Mouse (Mus musculus) cerebellum, adult 11-12 months (tissue): ENCODE measurements around the gene Zxdc.

ENCODE experiments used
- DNase-seq: peaks from one replicate; pipeline ENCODE4 v3.0.0; 2022

Zxdc gene

DNA sequence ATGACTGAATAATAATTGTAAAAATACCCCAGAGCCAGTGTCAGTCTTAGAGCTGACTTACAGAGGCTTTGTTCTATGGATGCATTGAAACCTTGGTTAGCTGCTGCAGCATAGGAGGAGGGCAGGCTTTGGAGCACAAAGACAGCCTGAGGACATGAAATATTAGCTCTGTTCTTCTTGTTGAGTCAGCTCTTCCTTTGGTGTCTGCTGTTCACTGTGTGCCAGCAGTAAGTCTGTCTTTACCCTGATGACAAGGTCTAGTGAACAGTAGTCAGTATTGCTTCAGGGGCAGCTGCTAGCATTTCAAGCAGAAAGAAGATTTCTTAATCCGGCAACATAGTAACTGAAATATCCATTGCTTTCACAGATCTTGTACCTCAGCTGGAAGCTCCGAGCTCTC lies 12.2 kb downstream of the Zxdc start:
- no peak for DNase-seq

DNA sequence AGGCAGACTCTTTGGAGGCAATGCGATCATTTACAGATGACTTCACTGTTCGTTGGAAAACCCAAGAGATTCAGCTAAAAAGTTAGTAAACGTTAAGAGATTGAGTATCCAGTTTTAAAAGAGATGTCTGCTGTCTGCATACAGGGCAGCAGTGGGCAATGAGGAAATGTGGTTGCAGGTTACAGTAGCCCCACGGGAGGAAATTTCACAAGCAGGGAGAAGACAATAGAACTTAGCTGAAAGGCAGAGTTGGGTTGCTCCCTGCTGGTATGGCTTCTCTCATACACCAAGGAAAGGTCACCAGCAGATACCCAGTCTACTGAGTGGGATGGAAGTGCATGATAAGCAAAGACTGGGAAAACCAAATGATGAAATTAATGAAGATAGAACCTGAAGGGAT lies 21.3 kb downstream of the Zxdc start:
- DNase-seq: no peak

DNA sequence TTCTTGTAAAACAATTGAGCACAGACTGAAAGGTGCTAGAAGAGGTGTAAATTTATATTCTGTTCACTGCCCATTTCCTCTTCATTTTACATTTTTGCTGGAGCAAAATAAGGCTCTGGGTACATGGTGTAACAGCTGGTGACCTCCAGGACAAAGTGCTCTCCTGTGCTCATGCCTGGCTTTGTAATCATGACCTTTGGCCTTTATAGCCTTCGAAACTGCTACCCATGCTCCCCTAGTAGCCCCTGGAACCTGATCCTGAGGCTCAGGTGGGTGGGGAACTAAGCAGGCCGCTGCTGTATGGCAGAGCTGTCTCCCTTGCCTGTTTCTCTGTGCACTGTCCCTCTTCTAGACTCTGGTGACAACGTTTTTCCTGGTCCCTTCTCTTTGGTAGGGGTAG lies 24.7 kb downstream of the Zxdc start:
- no peak for DNase-seq

DNA sequence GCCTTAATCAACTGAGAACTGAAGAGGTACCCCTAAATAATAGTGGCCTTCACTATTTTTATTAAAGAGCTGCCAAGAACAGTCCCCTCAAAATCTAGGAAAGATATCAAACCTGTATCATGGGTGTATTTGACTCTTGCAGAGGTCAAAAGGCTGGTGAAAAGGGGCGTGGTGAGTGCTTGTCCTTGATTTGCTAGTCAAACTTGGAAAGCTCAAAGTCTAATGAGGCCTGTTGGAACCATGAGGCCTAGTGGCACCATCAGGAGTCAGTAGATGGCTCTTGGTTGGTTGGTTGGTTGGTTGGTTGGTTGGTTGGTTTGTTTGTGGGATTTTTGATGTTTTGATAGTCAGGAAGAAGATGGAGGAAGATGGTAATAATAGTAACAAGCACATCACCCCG lies 26.5 kb downstream of the Zxdc start:
- DNase-seq: no peak

DNA sequence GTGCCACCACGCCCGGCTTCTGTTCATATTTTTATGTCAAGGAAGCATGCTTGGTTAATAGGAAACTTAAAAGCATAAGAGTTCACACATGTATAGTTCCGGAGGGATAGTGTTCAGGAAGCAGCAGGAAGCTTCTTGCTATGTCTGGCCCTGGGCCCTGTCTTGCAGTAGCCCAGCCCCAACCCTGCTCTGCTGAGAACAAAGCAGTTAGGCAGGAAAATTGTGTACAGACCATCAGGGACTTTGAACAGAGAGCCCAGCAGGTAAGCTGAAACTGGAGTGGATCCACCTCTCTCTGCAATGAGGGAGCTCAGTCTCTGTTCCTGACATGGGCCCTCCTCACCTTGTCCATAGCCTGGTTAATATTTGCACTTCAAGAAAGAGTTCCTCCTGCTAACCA lies 28.0 kb downstream of the Zxdc start:
- DNase-seq: no peak

GRCm38 (mm10) chr6:90408632-90409031 lies 39.3 kb downstream of the Zxdc start:
- DNase-seq: no peak

- DNase-seq: no peak
Measured at GRCm38 (mm10) chr6:90410972-90411371, 41.7 kb downstream of the Zxdc start.

DNA sequence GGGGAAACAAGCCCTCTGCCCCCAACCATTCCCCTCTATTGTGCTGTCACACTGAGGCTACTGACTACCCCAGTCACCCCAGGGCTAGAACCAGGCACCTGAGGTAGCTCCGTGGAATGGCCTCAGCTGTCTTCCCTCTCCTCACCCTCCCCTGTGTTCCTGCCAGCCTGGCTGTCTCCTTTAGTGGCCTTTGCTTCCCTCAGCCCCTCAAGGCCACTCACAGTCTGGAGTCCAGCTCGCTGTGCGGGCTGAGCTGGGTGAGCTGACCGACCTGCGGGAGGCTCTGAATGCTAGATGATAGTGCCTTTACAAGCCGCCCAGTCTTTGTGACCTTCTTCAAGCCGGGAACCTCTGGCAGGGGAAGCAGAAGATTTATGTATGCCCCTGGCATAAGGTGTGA lies 42.6 kb downstream of the Zxdc start:
- no peak for DNase-seq

GRCm38 (mm10) chr6:90422565-90422964 lies 53.3 kb downstream of the Zxdc start:
- peak; percentile 71 for DNase-seq

- no peak for DNase-seq
Measured at GRCm38 (mm10) chr6:90425361-90425760, 56.1 kb downstream of the Zxdc start.

DNA sequence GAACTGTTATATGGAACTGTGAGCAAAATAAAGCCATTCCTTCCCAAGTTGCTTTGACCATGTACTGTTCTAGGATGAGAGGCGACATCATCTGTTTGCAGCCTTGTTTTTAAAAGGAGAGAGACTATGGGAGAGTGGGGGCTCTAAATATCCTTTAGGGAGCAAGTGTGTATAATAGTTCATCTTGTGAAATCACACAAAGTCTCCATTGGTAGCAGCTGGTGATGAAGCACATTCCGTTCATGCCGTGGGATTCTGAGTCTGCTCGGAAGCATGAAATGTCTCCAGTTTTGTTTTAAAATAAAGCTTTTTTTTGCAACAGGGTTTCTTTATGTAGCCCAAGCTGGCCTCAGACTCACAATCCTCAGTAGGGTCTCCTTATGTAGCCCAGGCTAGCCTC lies 56.7 kb downstream of the Zxdc start:
- DNase-seq: no peak

GRCm38 (mm10) chr6:90428380-90428974 lies 59.2 kb downstream of the Zxdc start, which contains the start of gene Cfap100:
Gene Cfap100, minus strand, starts transcription at chr6:90428797.
- peak; percentile 64 for DNase-seq

DNA sequence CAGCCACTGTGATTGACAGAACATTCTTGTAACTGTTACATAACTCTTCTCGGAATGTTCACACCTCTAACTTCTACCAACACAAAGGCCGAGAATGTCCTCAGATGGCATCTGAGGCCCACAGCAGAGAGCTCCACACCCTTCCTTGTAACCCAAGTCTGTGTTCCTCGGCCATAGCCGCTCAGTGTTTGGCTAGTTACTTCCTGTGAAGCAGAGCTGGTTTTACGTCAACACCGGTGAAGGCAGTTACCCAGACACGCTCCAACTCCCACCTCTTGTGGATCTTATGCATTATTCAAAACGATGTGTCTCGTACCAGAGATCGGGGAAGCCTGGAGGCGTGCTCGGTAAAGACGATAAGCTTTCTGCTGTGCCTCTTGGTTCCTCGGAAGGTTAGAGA lies 60.6 kb downstream of the Zxdc start:
- DNase-seq: no peak

GRCm38 (mm10) chr6:90431487-90431886 lies 62.2 kb downstream of the Zxdc start:
- no peak for DNase-seq

DNA sequence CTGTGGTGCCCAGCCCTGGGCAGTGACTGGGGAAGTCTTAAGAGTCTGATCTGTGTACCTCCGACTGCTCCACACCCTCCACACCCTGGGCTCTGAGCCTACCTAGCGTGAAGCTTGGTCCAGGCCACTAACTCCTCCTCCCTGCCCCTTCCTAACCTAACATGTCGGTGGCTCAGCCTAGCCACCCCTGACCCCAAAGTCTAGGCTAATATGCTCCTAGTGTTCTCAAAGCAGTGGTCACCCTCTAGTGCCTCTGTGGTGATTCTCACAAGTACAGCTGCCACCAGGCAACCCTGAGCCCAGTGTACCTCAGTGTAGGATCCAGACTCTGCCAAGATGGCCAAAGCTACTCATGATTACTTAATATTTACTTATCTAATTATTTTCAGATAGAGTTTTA lies 65.4 kb downstream of the Zxdc start:
- no peak for DNase-seq

- DNase-seq: peak; percentile 81
Measured at GRCm38 (mm10) chr6:90435195-90435618, 65.9 kb downstream of the Zxdc start.

DNA sequence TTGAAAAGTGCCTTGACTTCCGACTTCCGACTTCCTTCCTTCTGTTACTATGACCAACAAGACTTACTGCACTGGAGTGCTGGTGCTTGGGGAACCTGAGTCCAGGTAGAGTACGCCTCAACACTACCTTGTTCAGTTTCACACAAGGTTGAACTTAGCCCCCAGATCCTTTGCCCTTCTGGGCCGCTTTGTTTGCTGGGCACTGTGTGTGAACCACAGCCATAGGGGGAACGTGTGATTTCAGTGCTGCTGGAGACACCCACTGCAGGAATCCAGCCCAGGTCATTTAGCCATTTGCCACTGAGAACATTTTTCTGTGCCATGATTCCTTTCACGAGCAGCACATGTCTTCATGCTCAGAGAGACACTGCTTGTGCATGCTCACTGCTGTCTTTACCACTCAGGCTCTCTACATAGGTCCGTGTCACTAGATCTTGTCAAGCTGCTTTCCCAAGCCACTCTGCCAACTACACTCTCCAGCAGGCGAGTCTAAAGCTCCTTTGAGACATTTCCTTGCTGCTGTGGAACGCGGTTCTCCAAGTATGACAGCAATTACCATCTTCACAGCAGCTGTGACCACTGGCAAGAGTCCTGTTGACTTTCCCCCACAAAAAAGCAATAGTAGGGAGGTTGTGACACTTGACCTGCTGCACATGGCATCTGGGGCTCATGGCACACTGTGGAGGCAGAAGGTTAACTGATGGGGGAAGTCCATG lies 67.1 kb downstream of the Zxdc start:
- DNase-seq: no peak

- no peak for DNase-seq
Measured at GRCm38 (mm10) chr6:90437041-90437440, 67.7 kb downstream of the Zxdc start.

DNA sequence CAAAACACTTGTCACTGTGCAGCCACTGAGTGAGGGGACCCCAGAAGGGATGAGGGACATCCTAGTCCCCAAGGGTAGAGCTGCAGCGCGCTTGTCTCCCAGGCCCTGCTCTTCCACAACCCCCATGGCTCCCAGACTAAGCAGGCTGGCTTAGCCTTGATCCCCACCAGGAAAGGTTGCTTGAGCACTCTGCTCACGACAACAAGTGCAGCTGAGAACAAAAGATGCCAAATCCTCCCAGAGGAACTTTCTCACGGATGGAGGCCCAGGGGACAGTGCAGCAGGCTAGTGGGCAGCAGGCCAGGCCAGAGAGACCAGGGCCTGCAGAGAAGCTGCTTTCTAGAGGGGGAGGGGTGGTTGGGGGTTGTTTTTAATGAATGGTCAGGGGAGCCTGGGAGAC lies 77.6 kb downstream of the Zxdc start:
- no peak for DNase-seq

GRCm38 (mm10) chr6:90450179-90450578 lies 80.9 kb downstream of the Zxdc start:
- peak; percentile 81 for DNase-seq

DNA sequence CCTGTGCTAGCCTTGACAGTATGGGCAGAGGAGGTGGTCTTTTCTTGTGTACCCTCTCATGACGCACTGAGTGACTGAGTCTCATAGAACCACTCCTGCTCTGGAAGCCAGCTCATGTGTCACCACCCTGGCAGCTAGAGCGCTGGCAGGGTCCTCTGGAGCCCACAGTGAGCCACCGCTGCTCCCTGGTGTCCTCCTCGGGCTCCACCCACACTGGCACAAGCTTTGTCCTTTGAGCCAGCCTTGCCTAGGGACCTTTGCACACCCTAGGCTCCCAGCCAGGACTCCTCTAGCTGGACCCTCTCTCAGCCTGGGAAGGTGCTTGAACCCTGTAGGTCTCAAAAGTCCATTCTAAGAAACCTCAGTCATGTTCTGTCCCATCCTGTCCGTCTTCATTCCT lies 81.4 kb downstream of the Zxdc start:
- peak; percentile 45 for DNase-seq

- no peak for DNase-seq
Measured at GRCm38 (mm10) chr6:90451512-90451911, 82.2 kb downstream of the Zxdc start.

GRCm38 (mm10) chr6:90452603-90453002 lies 83.3 kb downstream of the Zxdc start:
- DNase-seq: no peak
